Mouse (Mus musculus) CH12.LX (cell line): ENCODE data around the gene Tagln3.

Source experiments
- CTCF ChIP-seq, 2 experiments: IDR thresholded peaks in 1 of 2; conservative IDR thresholded peaks in 1 of 2; 2 replicates each; pipeline ENCODE4 v1.5.1; 2011 to 2012; ENCODE audit warnings: low read depth in 2 of 2, low read length in 2 of 2, improper control_type of control experiment in 1 of 2, inconsistent platforms in 1 of 2, mild to moderate bottlenecking in 1 of 2, moderate library complexity in 1 of 2
- ELF1 ChIP-seq: IDR thresholded peaks from 2 replicates; pipeline ENCODE4 v1.6.1; 2014; ENCODE audit warnings: low read depth, mild to moderate bottlenecking, inconsistent platforms, low read length, improper control_type of control experiment
- EP300 ChIP-seq: IDR thresholded peaks from 2 replicates; pipeline ENCODE4 v1.6.1; 2011; ENCODE audit warnings: low read length, improper control_type of control experiment
- POLR2A ChIP-seq: IDR thresholded peaks from 2 replicates; pipeline ENCODE4 v1.6.1; 2011; ENCODE audit warnings: low read depth, mild to moderate bottlenecking, improper control_type of control experiment, low read length
- POLR2AphosphoS2 ChIP-seq: IDR thresholded peaks from 2 replicates; pipeline ENCODE4 v1.6.1; 2011; ENCODE audit warnings: low read depth, low read length, improper control_type of control experiment
- ZC3H11A ChIP-seq: IDR thresholded peaks from 2 replicates; pipeline ENCODE4 v1.6.1; 2012; ENCODE audit warnings: low read depth, mild to moderate bottlenecking, inconsistent platforms, low read length, improper control_type of control experiment
- ZNF384 ChIP-seq: IDR thresholded peaks from 2 replicates; pipeline ENCODE4 v1.6.1; 2012; ENCODE audit warnings: low read depth, low read length, improper control_type of control experiment, inconsistent platforms

GRCm38 (mm10) chr16:45736724-45737123, 12.3 kb upstream of the Tagln3 start:
- TF ChIP-seq POLR2A (no peak), ZC3H11A (no peak), CTCF (conservative IDR thresholded peaks at IDR 0.05 in 1 of 2, IDR thresholded peaks at IDR 0.05 in 1 of 2; ENCODE audit: low read depth in 2 of 2, low read length in 2 of 2) (no peak), ZNF384 (no peak), POLR2AphosphoS2 (no peak), EP300 (no peak), ELF1 (no peak)
